Mouse (Mus musculus) liver, embryonic 14.5 days (tissue): ENCODE measurements at regions not wholly inside any gene's neighbourhood (a gene's known extent, or its start where the extent isn't known, plus 50 kb on each side); places are given as distances from the start of the nearest gene placed in this dataset.

Experiments used
- CTCF ChIP-seq: IDR thresholded peaks from 2 replicates; pipeline ENCODE4 v1.5.1; 2016; ENCODE audit warnings: antibody characterized with exemption, low read depth, control low read depth
- EP300 ChIP-seq: IDR thresholded peaks from 2 replicates; pipeline ENCODE4 v1.6.1; 2016; ENCODE audit warnings: antibody characterized with exemption, low read depth

DNA sequence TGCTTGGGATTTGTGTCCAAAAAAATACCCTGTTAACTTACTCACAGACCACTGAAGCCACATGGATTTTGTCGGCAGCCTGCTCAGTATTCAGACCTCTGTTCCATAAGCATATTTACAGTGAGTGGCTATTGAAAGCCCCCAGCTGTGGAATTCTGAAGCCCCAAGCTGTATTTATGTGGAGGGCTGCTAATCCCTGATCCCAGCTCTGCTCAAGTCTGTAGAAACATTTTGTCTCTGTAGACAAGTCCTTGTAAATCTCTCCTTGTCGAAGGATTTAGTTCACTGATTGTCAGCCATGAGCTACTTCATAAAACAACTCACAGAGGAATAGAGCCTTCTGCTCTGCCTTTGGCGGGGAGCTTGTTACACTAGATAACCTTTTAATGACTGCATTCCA lies 207.8 kb upstream of the Rag2 start:
- no peak for TF ChIP-seq CTCF
- no peak for TF ChIP-seq EP300
